Mouse (Mus musculus): ENCODE measurements around the gene Olfr147.

DNA sequence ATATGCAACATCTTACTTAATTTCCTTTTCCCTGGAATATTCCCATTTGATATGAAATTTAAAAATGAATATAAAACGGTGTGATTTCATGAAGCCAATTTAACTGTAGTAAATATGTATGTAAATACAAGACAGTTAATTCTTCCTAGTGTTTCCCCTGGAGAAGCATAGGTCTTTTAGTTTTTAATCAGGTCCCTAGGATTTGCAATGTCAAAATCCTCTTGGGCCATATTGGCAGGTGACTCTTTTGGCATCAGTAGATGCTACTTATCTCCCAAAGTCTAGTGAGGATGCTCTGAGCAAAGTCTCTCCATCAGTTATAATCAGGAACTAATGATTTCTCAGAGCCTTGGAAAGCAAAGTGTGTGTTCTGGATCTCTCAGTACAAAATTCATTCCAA lies 27.7 kb downstream of the Olfr147 start, which contains the start of gene Olfr901:
- TF ChIP-seq POLR2A (IDR thresholded peaks at IDR 0.05; ENCODE audit: low read depth, low read length) (no peak), CTCF (IDR thresholded peaks at IDR 0.05; ENCODE audit: borderline replicate concordance, insufficient read depth, low read length) (no peak)
